Mouse (Mus musculus): ENCODE results near the gene Zfp148. TPM values are rescaled to one million over a fixed set of nuclear protein-coding genes. Genes with fewer than 3 reads are reported as not detected.
"Not testable (repeated sequence)": the region's sequence is repeated elsewhere in the genome, so short reads cannot be mapped to it uniquely, and the experiment has no call there.

The Zfp148 gene
- 15.1 and 20.0 TPM in 2 replicates for polyA plus RNA-seq (2015; fragmentation: Nextera tagmentation; extraction: Ambion mirVana)

DNA sequence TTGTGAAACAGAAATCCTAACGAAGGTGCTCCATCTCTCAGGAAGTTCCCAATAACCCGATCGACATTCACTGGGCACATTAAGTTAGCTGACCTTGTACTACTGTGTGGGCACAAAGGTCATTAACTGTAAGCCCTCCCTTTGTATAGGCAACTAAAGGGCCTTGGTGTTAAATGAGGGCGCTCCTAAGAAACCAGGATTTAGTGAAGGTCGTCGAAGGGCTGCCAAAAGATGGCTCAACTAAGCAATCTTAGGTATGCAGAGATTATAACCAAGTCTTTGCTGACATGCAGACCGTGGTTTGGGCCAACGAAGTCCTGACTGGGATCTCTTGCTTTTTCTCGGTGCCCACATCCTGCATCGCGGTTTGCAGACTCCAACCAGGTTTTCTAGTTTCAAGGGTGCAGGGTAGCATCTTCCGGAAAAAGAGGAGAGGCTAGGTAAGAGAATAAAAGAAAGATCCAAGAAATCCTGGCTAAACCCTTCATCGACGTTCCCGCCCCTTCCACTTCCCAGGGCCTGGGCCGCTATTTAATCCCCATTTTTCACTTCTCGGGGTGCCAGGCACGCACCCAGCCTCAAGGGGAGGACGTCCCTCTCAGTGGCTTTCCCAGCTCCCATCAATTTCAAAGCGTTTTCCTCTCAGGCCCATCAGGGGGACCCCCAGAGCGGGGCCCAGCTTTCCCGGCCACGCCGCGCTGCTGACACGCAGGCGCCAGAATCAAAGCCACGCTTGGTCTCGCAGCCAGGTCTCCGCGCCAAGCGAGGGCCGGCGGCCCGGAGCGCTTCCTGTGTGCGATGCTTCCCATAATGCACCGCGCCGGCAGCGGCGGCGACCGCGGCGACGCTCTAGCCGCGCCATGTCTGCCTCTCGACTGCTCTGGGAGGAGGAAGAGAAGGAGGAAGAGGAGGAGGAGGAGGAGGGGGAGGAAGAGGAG is at the start of gene Zfp148:
Zfp148 (plus strand) TSS at position 893 of the 938 bp plus-strand sequence.
- H3K9me3 ChIP-seq (replicated peaks); H3K27me3 ChIP-seq; H3K36me3 ChIP-seq: not testable (repeated sequence)
- H3K9ac ChIP-seq = peak within 1 kb of the TSS; percentile 96
- peak within 1 kb of the TSS; percentile 81 for H3K27ac ChIP-seq
- H3K4me1 ChIP-seq (replicated peaks) = peaks cover 36% of the 10 kb centered on the region
- peak; percentile 85 for DNase-seq
- ATAC-seq (ENCODE audit: low read depth) = peak; percentile 84
- H3K4me2 ChIP-seq = peak within 1 kb of the TSS; percentile 84
- 2% methylated on average over 47 of the region's 50 CpGs for WGBS (ENCODE audit: insufficient replicate concordance)
- peak within 1 kb of the TSS; percentile 95 for H3K4me3 ChIP-seq (replicated peaks)

DNA sequence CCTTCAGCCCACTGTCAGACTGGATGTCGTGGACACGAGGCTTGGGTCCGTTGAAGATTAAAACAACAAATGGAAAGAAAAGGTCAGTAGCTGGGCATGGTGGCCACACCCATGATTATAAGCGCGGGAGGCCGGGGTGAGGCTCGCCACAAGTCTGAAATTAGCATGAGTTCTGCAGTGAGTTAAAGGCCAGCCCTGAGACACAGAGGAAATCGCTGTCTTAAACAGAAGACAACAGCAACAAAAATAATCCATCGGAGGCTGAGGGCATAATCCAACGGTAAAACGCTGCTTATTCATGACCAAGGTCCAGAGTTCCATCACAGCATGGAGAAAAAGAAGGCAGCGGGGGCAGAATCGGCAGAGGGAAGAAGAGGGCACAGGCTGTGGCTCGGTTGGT is 47.6 kb upstream of the Zfp148 start:
- 69% methylated on average over 14 of the region's 14 CpGs for WGBS (ENCODE audit: insufficient replicate concordance)
- no peak for DNase-seq
- H3K4me3 ChIP-seq (replicated peaks) = no peak overlapping the region
- H3K4me1 ChIP-seq (replicated peaks) = 0 out of 2 replicates have a peak, but pooled peaks cover 6% of the 10 kb centered on the region
- no peaks in the 10 kb centered on the region for H3K27me3 ChIP-seq
- no peaks in the 10 kb centered on the region for H3K9me3 ChIP-seq (replicated peaks)
- no peak for ATAC-seq (ENCODE audit: low read depth)
- no peaks in the 10 kb centered on the region for H3K36me3 ChIP-seq
- no peak overlapping the region for H3K4me2 ChIP-seq
- H3K27ac ChIP-seq = no peak overlapping the region
- H3K9ac ChIP-seq = no peak overlapping the region

DNA sequence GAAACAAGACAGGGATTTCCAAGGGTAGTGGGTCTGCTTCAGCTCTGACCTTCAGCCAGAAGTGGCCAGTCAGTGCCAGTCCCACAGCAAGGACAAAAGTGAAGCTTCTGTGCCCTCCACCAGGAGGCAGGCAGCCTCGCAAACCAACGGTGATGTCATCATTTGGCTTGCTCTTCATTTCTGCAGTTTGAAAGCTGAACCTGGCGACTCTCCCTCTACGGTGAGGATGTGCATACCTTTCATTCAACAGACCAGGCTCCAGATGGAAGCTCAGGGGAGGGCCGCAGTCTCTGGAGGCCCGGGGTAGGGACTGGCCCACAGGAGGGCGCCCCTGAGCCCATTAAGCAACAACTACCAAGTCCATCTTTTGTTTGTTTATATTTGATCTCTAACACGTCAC is 43.5 kb upstream of the Zfp148 start:
- no peak overlapping the region for H3K4me3 ChIP-seq (replicated peaks)
- no peaks in the 10 kb centered on the region for H3K9me3 ChIP-seq (replicated peaks)
- no peaks in the 10 kb centered on the region for H3K36me3 ChIP-seq
- no peak for ATAC-seq (ENCODE audit: low read depth)
- no peaks in the 10 kb centered on the region for H3K27me3 ChIP-seq
- H3K27ac ChIP-seq = no peak overlapping the region
- DNase-seq = peak; percentile 8
- no peak overlapping the region for H3K9ac ChIP-seq
- WGBS (ENCODE audit: insufficient replicate concordance) = 27% methylated on average over 8 of the region's 8 CpGs
- H3K4me1 ChIP-seq (replicated peaks) = peaks cover 27% of the 10 kb centered on the region; the same call in 1 of the 2 replicates
- no peak overlapping the region for H3K4me2 ChIP-seq

DNA sequence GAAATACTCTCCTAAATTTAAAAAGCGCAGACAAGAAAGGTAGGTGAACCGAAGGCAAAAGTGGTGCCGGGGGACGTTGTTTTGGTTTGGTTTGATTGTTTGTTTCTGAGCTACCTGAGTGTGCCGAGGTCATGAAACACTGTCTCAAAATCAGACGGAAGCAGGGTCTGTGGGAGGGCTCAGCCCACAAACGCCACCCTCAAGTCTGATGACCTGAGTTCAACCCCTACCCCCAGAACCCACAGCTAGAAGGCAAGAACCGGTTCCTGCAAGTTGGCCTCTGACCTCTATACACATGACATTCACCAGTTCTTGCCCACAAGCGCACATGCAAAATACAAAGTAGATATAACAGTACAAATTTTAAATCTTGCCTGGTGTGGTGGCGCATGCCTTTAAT is 43.0 kb upstream of the Zfp148 start:
- no peaks in the 10 kb centered on the region for H3K27me3 ChIP-seq
- ATAC-seq (ENCODE audit: low read depth) (no peak), DNase-seq (no peak)
- peaks cover 27% of the 10 kb centered on the region; the same call in 1 of the 2 replicates for H3K4me1 ChIP-seq (replicated peaks)
- H3K9ac ChIP-seq = no peak overlapping the region
- WGBS (ENCODE audit: insufficient replicate concordance) = 72% methylated on average over 10 of the region's 10 CpGs
- H3K9me3 ChIP-seq (replicated peaks) = no peaks in the 10 kb centered on the region
- H3K4me2 ChIP-seq = no peak overlapping the region
- H3K4me3 ChIP-seq (replicated peaks) = no peak overlapping the region
- H3K36me3 ChIP-seq = no peaks in the 10 kb centered on the region
- H3K27ac ChIP-seq = no peak overlapping the region

DNA sequence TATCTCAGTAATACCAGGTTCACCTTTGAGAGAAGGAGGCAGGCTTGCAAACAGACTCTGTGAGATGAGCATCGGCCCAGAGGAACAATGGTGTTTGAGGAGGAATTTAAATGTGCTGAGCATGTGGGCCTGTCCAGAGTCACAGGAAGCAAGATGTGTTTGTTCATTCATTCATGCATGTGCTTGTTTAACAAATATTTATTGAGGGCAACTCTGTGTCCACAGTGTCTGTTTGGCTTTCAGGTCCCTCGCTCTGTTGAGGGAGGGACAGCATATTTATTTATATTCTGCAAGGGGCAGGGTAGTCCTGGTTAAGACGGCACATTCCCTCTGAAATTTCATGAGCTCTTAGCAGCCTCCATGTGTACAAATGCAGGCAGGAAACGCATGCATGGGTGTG is 42.1 kb upstream of the Zfp148 start:
- H3K27me3 ChIP-seq = no peaks in the 10 kb centered on the region
- ATAC-seq (ENCODE audit: low read depth) (no peak), DNase-seq (no peak)
- H3K4me1 ChIP-seq (replicated peaks) = peaks cover 34% of the 10 kb centered on the region
- H3K4me3 ChIP-seq (replicated peaks) = no peak overlapping the region
- no peak overlapping the region for H3K9ac ChIP-seq
- 34% methylated on average over 4 of the region's 4 CpGs for WGBS (ENCODE audit: insufficient replicate concordance)
- H3K27ac ChIP-seq = no peak overlapping the region
- H3K4me2 ChIP-seq = no peak overlapping the region
- no peaks in the 10 kb centered on the region for H3K9me3 ChIP-seq (replicated peaks)
- no peaks in the 10 kb centered on the region for H3K36me3 ChIP-seq

DNA sequence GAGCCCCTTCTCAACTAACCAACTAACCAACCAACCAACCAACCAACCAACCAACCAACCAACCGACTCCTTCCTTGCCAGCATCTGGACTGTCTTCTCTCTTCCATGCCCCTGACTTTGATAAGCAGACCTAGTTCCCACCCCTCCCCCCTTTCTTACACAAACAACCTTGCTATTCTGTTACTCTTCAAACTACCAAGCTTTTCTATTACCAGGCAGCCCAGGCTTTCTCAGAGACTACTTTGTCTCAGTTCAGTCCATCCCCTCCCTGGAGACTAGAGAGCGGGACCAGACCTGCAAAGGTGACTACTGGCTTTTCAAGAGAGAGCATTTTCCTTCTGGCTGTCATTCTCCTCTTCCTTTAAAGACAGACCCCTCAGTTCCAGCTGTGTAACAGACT is 41.2 kb upstream of the Zfp148 start:
- H3K4me2 ChIP-seq = no peak overlapping the region
- no peak overlapping the region for H3K4me3 ChIP-seq (replicated peaks)
- H3K4me1 ChIP-seq (replicated peaks) = peaks cover 38% of the 10 kb centered on the region
- no peaks in the 10 kb centered on the region for H3K9me3 ChIP-seq (replicated peaks)
- H3K27me3 ChIP-seq = no peaks in the 10 kb centered on the region
- DNase-seq (no peak), ATAC-seq (ENCODE audit: low read depth) (no peak)
- H3K27ac ChIP-seq = no peak overlapping the region
- H3K9ac ChIP-seq = no peak overlapping the region
- H3K36me3 ChIP-seq = no peaks in the 10 kb centered on the region
- 57% methylated on average over 2 of the region's 2 CpGs for WGBS (ENCODE audit: insufficient replicate concordance)

DNA sequence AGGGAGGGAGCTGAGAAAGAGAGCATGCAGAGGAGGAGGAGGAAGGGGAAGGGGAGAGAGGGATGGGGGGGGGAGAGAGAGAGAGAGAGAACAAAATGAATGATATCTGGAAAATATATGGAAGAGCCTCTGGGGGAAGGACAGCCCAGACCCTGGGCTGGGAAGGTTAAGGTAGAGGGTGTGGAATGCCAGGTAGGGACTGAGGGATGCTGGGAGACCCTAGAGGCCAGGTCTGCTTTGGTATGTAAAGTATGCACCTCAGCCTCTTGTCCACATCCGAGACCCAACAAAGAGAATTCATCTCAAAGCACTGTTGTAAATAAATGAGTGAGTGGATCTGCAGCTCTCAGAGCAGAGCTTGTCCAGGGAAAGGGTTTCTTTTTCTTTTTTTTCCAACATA is 38.3 kb upstream of the Zfp148 start:
- Histone ChIP-seq H3K27ac (no peak overlapping the region), H3K36me3 (no peaks in the 10 kb centered on the region), H3K27me3 (no peaks in the 10 kb centered on the region), H3K4me3 (replicated peaks) (no peak overlapping the region), H3K9ac (no peak overlapping the region), H3K4me2 (no peak overlapping the region), H3K9me3 (replicated peaks) (no peaks in the 10 kb centered on the region), H3K4me1 (replicated peaks) (peaks cover 36% of the 10 kb centered on the region)
- ATAC-seq (ENCODE audit: low read depth) (no peak), DNase-seq (no peak)
- 63% methylated on average over 1 of the region's 1 CpGs for WGBS (ENCODE audit: insufficient replicate concordance)

DNA sequence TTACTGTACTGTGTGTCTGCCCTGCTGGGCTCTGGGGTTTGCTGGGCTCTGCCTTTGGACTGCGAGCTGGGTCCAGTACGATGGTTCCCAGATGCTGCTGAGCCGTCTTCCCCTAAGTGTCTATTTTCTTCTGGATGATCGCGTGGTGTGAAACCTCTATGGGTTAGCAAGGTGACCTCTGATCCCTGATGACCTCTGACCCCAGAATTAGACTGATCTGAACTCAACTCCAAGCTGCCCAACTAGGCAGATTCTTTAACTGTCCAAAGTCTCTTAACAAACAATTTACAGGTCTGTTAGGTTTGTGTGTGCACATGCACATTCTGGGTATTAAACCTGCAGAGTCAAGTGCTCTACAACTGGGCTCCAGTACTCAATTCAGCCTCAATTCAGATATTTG is 37.5 kb upstream of the Zfp148 start:
- no peak overlapping the region for H3K4me2 ChIP-seq
- H3K4me3 ChIP-seq (replicated peaks) = no peak overlapping the region
- ATAC-seq (ENCODE audit: low read depth) (no peak), DNase-seq (no peak)
- no peaks in the 10 kb centered on the region for H3K27me3 ChIP-seq
- 68% methylated on average over 5 of the region's 5 CpGs for WGBS (ENCODE audit: insufficient replicate concordance)
- no peak overlapping the region for H3K27ac ChIP-seq
- H3K9me3 ChIP-seq (replicated peaks) = no peaks in the 10 kb centered on the region
- H3K36me3 ChIP-seq = no peaks in the 10 kb centered on the region
- peaks cover 32% of the 10 kb centered on the region for H3K4me1 ChIP-seq (replicated peaks)
- H3K9ac ChIP-seq = no peak overlapping the region

DNA sequence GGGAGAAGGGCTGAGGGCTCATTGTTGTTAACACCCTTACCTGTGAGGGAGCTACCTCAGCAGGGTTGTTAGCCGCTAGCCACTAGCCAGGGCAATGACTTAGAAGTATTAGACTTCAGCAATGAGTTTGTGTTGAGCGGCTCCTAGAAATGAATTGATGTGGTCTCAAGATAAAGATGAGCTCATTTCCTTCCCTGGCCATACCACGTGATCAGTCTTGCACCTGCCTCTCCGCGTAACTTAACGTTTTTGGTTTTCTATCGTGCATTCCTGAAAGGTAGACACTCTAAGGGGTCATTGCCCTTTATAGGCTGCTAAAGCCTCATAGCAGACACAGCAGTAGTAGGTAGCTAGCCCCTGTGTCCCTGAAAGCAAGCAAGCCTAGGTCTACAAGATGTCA is 37.0 kb upstream of the Zfp148 start:
- ATAC-seq (ENCODE audit: low read depth) = no peak
- Histone ChIP-seq H3K9ac (no peak overlapping the region), H3K27me3 (no peaks in the 10 kb centered on the region), H3K27ac (no peak overlapping the region), H3K36me3 (no peaks in the 10 kb centered on the region), H3K4me3 (replicated peaks) (no peak overlapping the region), H3K9me3 (replicated peaks) (no peaks in the 10 kb centered on the region), H3K4me1 (replicated peaks) (peaks cover 28% of the 10 kb centered on the region), H3K4me2 (no peak overlapping the region)
- WGBS (ENCODE audit: insufficient replicate concordance) = 34% methylated on average over 7 of the region's 7 CpGs
- no peak for DNase-seq

DNA sequence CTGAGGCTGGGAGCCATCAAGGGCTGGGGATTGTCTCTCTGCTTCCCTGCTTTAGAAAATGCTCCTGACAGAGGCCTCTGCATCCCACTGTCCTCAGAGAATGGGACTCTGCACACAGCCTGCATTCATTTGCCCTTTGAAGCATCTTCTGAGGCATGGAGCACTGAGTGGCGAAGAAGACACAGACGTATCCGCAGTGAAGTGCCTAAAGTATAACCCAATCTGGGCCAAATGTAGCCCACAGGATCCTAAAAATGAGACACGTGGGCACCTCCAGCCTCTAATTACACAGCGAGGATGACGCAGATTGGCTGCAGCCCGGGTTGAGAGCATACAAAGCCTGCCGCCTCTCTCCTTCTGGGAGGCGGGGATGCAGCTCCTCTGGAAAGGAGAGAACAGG is 36.3 kb upstream of the Zfp148 start:
- no peak overlapping the region for H3K4me2 ChIP-seq
- H3K9me3 ChIP-seq (replicated peaks) = no peaks in the 10 kb centered on the region
- H3K4me3 ChIP-seq (replicated peaks) = no peak overlapping the region
- peaks cover 23% of the 10 kb centered on the region for H3K4me1 ChIP-seq (replicated peaks)
- no peak overlapping the region for H3K27ac ChIP-seq
- ATAC-seq (ENCODE audit: low read depth) = no peak
- no peak for DNase-seq
- H3K9ac ChIP-seq = no peak overlapping the region
- no peaks in the 10 kb centered on the region for H3K27me3 ChIP-seq
- WGBS (ENCODE audit: insufficient replicate concordance) = 69% methylated on average over 9 of the region's 9 CpGs
- H3K36me3 ChIP-seq = no peaks in the 10 kb centered on the region

DNA sequence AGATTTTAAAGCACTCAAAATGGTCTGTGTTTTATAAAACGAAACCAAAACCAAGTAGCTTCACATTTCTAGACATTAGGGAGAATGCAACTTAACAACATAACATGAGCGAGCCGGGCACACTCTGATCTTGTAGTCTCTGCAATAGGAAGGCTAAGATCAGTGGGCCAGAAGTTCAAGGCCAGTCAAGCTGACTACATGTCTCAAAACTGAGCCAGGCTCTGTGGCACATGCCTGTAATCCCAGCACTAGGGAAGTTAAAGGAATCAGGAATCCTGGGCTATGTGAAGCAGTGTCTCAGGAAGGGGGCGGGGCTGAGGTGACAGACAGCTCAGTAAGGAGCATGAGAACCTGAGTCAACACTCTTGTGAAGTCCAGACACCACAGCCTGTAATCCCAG is 35.8 kb upstream of the Zfp148 start:
- Histone ChIP-seq H3K27ac (no peak overlapping the region), H3K27me3 (no peaks in the 10 kb centered on the region), H3K4me1 (replicated peaks) (peaks cover 18% of the 10 kb centered on the region), H3K36me3 (no peaks in the 10 kb centered on the region), H3K4me3 (replicated peaks) (no peak overlapping the region), H3K9me3 (replicated peaks) (no peaks in the 10 kb centered on the region), H3K4me2 (no peak overlapping the region), H3K9ac (no peak overlapping the region)
- 64% methylated on average over 4 of the region's 4 CpGs for WGBS (ENCODE audit: insufficient replicate concordance)
- ATAC-seq (ENCODE audit: low read depth) = no peak
- no peak for DNase-seq

DNA sequence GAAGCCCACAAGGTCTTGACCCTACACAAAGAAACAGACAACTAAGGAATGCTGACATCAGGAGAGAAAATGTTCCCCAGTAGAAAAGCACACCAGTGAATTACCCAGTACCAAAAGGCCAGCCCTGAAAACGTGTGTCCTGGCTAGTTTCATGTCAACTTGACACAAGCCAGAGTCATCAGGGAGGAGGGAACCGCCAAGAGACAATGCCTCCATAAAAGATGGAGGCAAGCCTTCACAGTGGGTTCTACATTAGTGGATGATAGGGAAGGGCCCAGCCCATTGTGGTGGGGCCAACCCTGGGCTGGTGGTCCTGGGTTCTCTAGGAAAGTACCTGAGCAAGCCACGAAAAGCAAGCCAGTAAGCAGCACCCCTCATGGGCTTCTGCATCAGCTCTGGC is 34.3 kb upstream of the Zfp148 start:
- no peak overlapping the region for H3K9ac ChIP-seq
- no peaks in the 10 kb centered on the region for H3K27me3 ChIP-seq
- H3K9me3 ChIP-seq (replicated peaks) = no peaks in the 10 kb centered on the region
- H3K4me1 ChIP-seq (replicated peaks) = peaks cover 11% of the 10 kb centered on the region
- no peak overlapping the region for H3K4me2 ChIP-seq
- no peaks in the 10 kb centered on the region for H3K36me3 ChIP-seq
- 45% methylated on average over 3 of the region's 3 CpGs for WGBS (ENCODE audit: insufficient replicate concordance)
- H3K27ac ChIP-seq = no peak overlapping the region
- ATAC-seq (ENCODE audit: low read depth) = no peak
- no peak overlapping the region for H3K4me3 ChIP-seq (replicated peaks)
- DNase-seq = no peak

Data from liver, embryonic 13.5 days (tissue).